Mouse (Mus musculus): ENCODE data around the gene Olfr357. TPM values are rescaled to one million over a fixed set of nuclear protein-coding genes. Genes with fewer than 3 reads are reported as not detected.

Gene Olfr357
- not detected in 2 replicates for polyA plus RNA-seq (2015; fragmentation: Nextera tagmentation; extraction: Ambion mirVana)

- Histone ChIP-seq H3K4me3 (ENCODE audit: low read length) (no peak within 1 kb of the TSS), H3K4me1 (ENCODE audit: control insufficient read depth, insufficient read depth, low read length) (no peaks in the 10 kb centered on the region), H3K9ac (ENCODE audit: low read depth, low read length) (no peak within 1 kb of the TSS), H3K36me3 (ENCODE audit: control insufficient read depth, insufficient read depth, low read length) (no peaks in the 10 kb centered on the region), H3K27ac (ENCODE audit: low read length) (no peak within 1 kb of the TSS), H3K4me2 (ENCODE audit: low read depth, low read length) (no peak within 1 kb of the TSS), H3K27me3 (replicated peaks; ENCODE audit: control insufficient read depth, insufficient read depth, low read length) (no peaks in the 10 kb centered on the region), H3K9me3 (ENCODE audit: control insufficient read depth, low read length) (no peaks in the 10 kb centered on the region)
- WGBS: 50% methylated on average over 1 of the region's 1 CpGs
- no peak for ATAC-seq
These were observed at the start of gene Olfr357 for GRCm38 (mm10) chr2:36993527-36993926. Olfr357 (plus strand) TSS chr2:36993827.

DNA sequence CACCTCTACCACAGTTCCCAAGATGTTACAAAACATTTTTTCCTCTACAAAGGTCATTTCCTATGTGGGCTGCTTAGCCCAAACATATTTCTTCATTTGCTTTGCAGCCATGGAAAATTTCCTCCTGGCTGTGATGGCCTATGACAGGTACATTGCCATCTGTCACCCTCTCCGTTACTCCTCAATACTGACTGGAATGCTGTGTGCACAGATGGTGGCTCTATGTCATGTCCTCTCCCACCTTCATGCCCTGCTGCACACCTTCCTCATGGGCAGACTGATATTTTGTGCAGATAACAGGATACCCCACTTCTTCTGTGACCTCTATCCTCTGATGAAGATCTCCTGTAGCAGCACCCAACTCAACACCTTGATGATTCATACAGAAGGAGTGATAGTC is 3.4 kb downstream of the Olfr357 start:
- H3K27me3 ChIP-seq (replicated peaks; ENCODE audit: control insufficient read depth, insufficient read depth, low read length): no peaks in the 10 kb centered on the region
- H3K36me3 ChIP-seq (ENCODE audit: control insufficient read depth, insufficient read depth, low read length): no peaks in the 10 kb centered on the region
- no peak overlapping the region for H3K4me3 ChIP-seq (ENCODE audit: low read length)
- H3K9ac ChIP-seq (ENCODE audit: low read depth, low read length): no peak overlapping the region
- ATAC-seq: no peak
- no peaks in the 10 kb centered on the region for H3K4me1 ChIP-seq (ENCODE audit: control insufficient read depth, insufficient read depth, low read length)
- 78% methylated on average over 1 of the region's 1 CpGs for WGBS
- no peak overlapping the region for H3K27ac ChIP-seq (ENCODE audit: low read length)
- no peak overlapping the region for H3K4me2 ChIP-seq (ENCODE audit: low read depth, low read length)
- no peaks in the 10 kb centered on the region for H3K9me3 ChIP-seq (ENCODE audit: control insufficient read depth, low read length)

DNA sequence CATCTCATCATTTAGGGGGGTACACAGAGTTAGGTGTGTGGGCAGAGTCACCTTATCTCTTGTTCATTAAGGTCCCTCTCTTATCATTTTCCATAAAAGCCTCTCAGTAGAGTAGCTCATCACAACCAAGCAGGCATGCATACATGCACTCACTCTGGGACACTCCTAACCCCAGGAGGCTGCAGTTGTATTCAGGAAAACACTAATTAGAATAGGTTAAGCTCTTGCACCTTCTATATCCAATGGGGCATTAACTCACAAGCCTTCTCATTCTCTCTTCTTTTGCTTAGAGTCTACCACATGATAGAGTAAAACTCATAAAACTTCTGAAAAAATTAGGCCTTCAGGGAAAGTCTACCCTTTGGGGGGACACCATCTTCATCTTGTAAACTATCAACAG is 15.6 kb downstream of the Olfr357 start, which contains the start of gene Olfr358:
TSS of gene Olfr358 (minus strand) at position 101 of the 400 bp plus-strand sequence.
- no peaks in the 10 kb centered on the region for H3K4me1 ChIP-seq (ENCODE audit: control insufficient read depth, insufficient read depth, low read length)
- no peak within 1 kb of the TSS for H3K9ac ChIP-seq (ENCODE audit: low read depth, low read length)
- H3K27ac ChIP-seq (ENCODE audit: low read length): no peak within 1 kb of the TSS
- no peaks in the 10 kb centered on the region for H3K27me3 ChIP-seq (replicated peaks; ENCODE audit: control insufficient read depth, insufficient read depth, low read length)
- no peaks in the 10 kb centered on the region for H3K9me3 ChIP-seq (ENCODE audit: control insufficient read depth, low read length)
- H3K4me2 ChIP-seq (ENCODE audit: low read depth, low read length): no peak within 1 kb of the TSS
- H3K4me3 ChIP-seq (ENCODE audit: low read length): no peak within 1 kb of the TSS
- no peaks in the 10 kb centered on the region for H3K36me3 ChIP-seq (ENCODE audit: control insufficient read depth, insufficient read depth, low read length)
- no peak for ATAC-seq

Other genes starting within 250 kb of the Olfr357 start
- gene Olfr348, start 209.6 kb upstream of the Olfr357 start, polyA plus RNA-seq (2015; fragmentation: Nextera tagmentation; extraction: Ambion mirVana): not detected in 2 replicates
- gene Olfr50, start 203.3 kb upstream of the Olfr357 start, polyA plus RNA-seq (2015; fragmentation: Nextera tagmentation; extraction: Ambion mirVana): not detected in 2 replicates
- gene Olfr3, start 176.8 kb upstream of the Olfr357 start, polyA plus RNA-seq (2015; fragmentation: Nextera tagmentation; extraction: Ambion mirVana): not detected in 2 replicates
- not detected in 2 replicates for gene Olfr350, start 147.5 kb upstream of the Olfr357 start, polyA plus RNA-seq (2015; fragmentation: Nextera tagmentation; extraction: Ambion mirVana)
- gene Olfr351, start 131.2 kb upstream of the Olfr357 start, polyA plus RNA-seq (2015; fragmentation: Nextera tagmentation; extraction: Ambion mirVana): not detected in 2 replicates
- gene Olfr352, start 125.4 kb upstream of the Olfr357 start, polyA plus RNA-seq (2015; fragmentation: Nextera tagmentation; extraction: Ambion mirVana): not detected in 2 replicates
- not detected in 2 replicates for gene Olfr353, start 100.9 kb upstream of the Olfr357 start, polyA plus RNA-seq (2015; fragmentation: Nextera tagmentation; extraction: Ambion mirVana)
- not detected in 2 replicates for gene Olfr354, start 88.1 kb upstream of the Olfr357 start, polyA plus RNA-seq (2015; fragmentation: Nextera tagmentation; extraction: Ambion mirVana)
- not detected in 2 replicates for gene Olfr355, start 64.9 kb upstream of the Olfr357 start, polyA plus RNA-seq (2015; fragmentation: Nextera tagmentation; extraction: Ambion mirVana)
- gene Olfr356, start 56.7 kb upstream of the Olfr357 start, polyA plus RNA-seq (2015; fragmentation: Nextera tagmentation; extraction: Ambion mirVana): not detected in 2 replicates
- gene Olfr358, start 15.5 kb downstream of the Olfr357 start, polyA plus RNA-seq (2015; fragmentation: Nextera tagmentation; extraction: Ambion mirVana): not detected in 2 replicates
- gene Olfr360, start 71.9 kb downstream of the Olfr357 start, polyA plus RNA-seq (2015; fragmentation: Nextera tagmentation; extraction: Ambion mirVana): not detected in 2 replicates
- not detected in 2 replicates for gene Olfr361, start 95.5 kb downstream of the Olfr357 start, polyA plus RNA-seq (2015; fragmentation: Nextera tagmentation; extraction: Ambion mirVana)
- not detected in 2 replicates for gene Olfr362, start 124.1 kb downstream of the Olfr357 start, polyA plus RNA-seq (2015; fragmentation: Nextera tagmentation; extraction: Ambion mirVana)
- not detected in 2 replicates for gene Olfr364-ps1, start 145.5 kb downstream of the Olfr357 start, polyA plus RNA-seq (2015; fragmentation: Nextera tagmentation; extraction: Ambion mirVana)
- not detected in 2 replicates for gene Olfr365, start 194.4 kb downstream of the Olfr357 start, polyA plus RNA-seq (2015; fragmentation: Nextera tagmentation; extraction: Ambion mirVana)
- not detected in 2 replicates for gene Olfr366, start 217.7 kb downstream of the Olfr357 start, polyA plus RNA-seq (2015; fragmentation: Nextera tagmentation; extraction: Ambion mirVana)

Data from intestine, embryonic 16.5 days (tissue).